Mouse (Mus musculus) liver, postnatal 0 days (tissue): ENCODE data around the gene Wfdc2.

Source experiments
- CTCF ChIP-seq: sonication (generic); IDR thresholded peaks from 2 replicates; pipeline ENCODE4 v1.5.1; 2016; ENCODE audit warnings: antibody characterized with exemption, low read depth
- EP300 ChIP-seq: IDR thresholded peaks from 2 replicates; pipeline ENCODE4 v1.6.1; 2016; ENCODE audit warnings: antibody characterized with exemption, low read depth, mild to moderate bottlenecking

DNA sequence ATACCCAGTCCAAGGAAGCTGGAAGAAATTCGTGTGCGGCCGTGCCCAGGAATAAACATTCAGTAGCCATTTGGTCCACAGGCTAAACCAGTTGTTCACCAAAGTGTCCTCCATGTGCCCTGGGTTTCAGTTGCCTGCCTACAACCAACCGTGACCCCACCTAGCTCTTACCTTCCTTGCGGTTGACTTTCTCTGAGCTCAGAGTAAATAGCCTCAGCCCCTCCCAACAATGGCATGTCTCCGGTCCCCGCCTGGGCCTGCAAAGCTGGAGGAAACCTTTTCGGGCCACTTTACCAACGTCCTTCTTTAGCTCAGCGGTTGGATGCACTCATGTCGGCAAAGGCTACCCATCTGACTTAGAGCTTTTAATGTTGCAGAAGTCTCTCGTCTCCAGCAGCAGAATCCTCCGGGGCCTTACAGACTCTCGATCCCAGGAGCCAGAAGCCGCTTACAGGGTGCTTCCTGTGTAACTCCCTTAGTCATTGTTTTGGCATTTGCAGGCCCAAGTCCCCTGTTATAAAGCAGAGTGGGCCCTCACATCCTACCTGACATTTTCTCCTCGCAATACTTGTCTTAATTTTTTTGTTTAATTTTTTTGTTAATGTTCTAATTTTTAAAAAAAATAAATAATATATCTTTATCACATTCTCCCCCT, 3.1 kb upstream of the Wfdc2 start:
- TF ChIP-seq CTCF: no peak
- TF ChIP-seq EP300: no peak
